Mouse (Mus musculus) adrenal gland, adult 8-10 months (tissue): Measurements from ENCODE around the gene Eftud2. TPM values are rescaled to one million over a fixed set of nuclear protein-coding genes. Genes with fewer than 3 reads are reported as not detected.

Experiments
- DNase-seq: peaks from one replicate; pipeline ENCODE4 v3.0.0; 2022
- total RNA-seq, 4 experiments: library from RNA; stranded (reverse); gene quantifications; 2 replicates each; pipeline ENCODE4 v1.2.4; 2022

The Eftud2 gene
- total RNA-seq, 4 experiments from 2014 or later: 62.2 to 95.9 (median 82.0) TPM

DNA sequence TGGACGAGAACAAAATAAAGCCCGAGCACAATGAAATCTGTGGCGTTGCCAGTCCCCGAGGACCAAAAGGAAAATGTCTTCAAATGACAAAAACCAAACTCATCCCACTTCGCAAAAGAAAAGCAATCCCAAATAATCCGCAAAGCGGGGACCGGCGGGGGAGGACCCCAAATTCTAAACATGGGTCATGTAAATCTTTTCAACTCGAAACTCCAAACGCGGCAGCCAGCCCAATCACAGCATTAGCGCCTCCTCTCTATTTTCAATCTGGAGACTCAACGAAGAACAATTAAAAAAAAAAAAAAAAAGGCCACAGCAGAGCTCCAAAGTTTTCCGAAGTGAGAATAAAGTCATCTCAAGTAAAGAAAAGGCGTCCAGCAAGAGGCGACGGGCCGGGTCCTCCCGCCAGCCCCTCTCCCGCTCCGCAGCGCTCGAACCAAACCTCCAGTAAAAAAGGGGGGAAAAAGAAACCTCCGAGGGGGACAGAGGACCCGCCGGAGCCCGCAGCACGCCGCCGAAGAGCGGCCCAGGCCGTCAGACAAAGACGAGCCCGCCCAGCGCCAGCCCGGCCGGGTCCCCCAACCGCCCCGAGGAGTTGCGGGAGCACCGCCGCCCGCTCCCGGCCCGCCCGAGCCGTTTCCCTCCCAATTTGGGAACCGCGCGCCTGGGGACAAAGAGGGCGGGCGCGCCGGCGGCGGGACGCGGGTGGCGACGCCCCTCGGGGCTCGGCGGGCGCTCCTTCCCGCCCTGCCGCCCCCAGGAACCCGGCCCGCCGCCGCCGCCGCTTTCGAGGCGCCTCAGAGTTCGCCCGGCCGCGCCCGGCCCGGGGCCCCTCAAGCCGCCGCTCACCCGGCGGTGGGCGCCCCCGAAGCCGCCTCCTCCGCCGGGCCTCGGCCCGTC is 62.4 kb downstream of the Eftud2 start:
- no peak for DNase-seq

DNA sequence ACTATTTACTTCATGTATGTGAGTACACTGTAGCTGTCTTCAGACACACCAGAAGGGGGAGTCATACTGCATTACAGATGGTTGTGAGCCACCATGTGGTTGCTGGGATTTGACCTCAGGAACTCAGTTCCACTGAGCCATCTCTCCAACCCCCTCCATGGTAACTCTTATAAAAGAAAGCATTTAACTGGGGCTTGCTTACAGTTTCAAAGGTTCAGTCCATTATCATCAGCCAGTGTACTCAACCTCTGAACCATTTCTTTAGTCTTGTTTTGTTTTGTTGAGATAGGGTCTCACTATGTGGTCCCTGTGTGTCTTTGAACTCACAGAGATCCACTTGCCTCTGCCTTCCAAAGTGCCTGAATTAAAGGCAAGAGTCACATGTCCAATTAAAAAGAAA is 65.9 kb downstream of the Eftud2 start:
- DNase-seq: no peak

- DNase-seq: no peak
Observed at GRCm38 (mm10) chr11:102810721-102811485, 69.9 kb downstream of the Eftud2 start.

DNA sequence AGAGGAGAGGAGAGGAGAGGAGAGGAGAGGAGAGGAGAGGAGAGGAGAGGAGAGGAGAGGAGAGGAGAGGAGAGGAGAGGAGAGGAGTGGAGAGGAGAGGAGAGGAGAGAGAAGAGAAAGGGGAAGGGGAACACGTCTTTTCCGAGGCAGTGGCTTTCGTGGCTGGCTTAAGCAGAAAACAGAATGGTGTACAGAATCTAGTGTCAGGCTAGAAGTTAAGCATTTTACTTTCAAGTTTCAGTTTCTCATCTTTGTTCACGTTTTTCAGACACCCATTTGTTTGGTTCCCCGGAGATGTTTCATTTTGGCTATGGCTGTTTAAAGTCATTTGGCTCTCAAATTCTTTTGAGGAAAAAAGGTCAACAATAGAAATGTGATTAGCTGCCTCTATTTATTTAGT is 72.5 kb downstream of the Eftud2 start:
- no peak for DNase-seq

DNA sequence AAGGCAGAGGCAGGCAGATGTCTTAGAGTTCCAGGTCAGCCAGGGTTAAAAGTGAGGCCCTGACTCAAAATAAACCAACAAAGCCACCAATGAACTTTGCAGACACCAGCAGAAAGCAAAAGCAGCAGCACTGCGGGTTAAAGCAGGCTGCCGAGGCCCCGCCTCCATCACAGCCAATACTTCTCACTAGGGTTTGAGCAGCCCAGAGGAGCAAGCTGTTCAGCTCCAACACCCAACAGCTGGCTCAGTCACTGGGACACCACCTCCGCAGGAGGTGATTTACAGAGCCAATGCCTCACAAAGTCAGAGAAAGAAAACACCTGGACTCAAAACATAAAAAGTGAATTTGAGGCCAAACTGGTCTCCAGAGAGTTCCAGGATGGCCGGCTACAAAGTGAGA is 77.3 kb downstream of the Eftud2 start:
- no peak for DNase-seq

- DNase-seq: no peak
Observed at GRCm38 (mm10) chr11:102794157-102794556, 86.6 kb downstream of the Eftud2 start.

GRCm38 (mm10) chr11:102791682-102792445 is 88.9 kb downstream of the Eftud2 start:
- DNase-seq: no peak

Other genes starting within 250 kb of the Eftud2 start
- not detected for gene Meioc, start 217.3 kb downstream of the Eftud2 start, total RNA-seq
- gene Ccdc43, start 183.2 kb downstream of the Eftud2 start, total RNA-seq: 10 to 100 TPM; 26.5 to 30.5 (median 29.6) TPM
- 10 to 100 TPM in 2 of 4 experiments, 1 to 10 TPM in 2; 2.0 to 13.0 (median 8.0) TPM for gene Adam11, start 119.5 kb downstream of the Eftud2 start, total RNA-seq
- gene Gjc1, start 61.3 kb downstream of the Eftud2 start, total RNA-seq: 10 to 100 TPM; 12.9 to 22.5 (median 17.7) TPM
- gene Higd1b, start 45.1 kb downstream of the Eftud2 start, total RNA-seq: 1 to 10 TPM; 1.4 to 2.6 (median 2.1) TPM
- 1 to 10 TPM in 1 of 4 experiments, under 1 TPM in 3; 0.59 to 1.5 (median 0.70) TPM for gene Ccdc103, start 219 bp upstream of the Eftud2 start, total RNA-seq
- under 1 TPM in 2 of 4 experiments, not detected in 2; 0.19 to 0.22 TPM for gene Fam187a, start 4.2 kb upstream of the Eftud2 start, total RNA-seq
- 1 to 10 TPM; 1.0 to 1.8 (median 1.8) TPM for gene Gfap, start 19.9 kb upstream of the Eftud2 start, total RNA-seq
- gene Kif18b, start 44.1 kb upstream of the Eftud2 start, total RNA-seq: 1 to 10 TPM in 1 of 4 experiments, under 1 TPM in 3; 0.74 to 1.5 (median 0.91) TPM
- 10 to 100 TPM; 62.1 to 91.9 (median 72.9) TPM for gene C1ql1, start 65.7 kb upstream of the Eftud2 start, total RNA-seq
- gene Nmt1, start 147.2 kb upstream of the Eftud2 start, total RNA-seq: 100 to 1,000 TPM; 102 to 113 (median 109) TPM
- 10 to 100 TPM; 64.3 to 89.6 (median 75.5) TPM for gene Dcakd, start 147.3 kb upstream of the Eftud2 start, total RNA-seq
- gene Plcd3, start 220.7 kb upstream of the Eftud2 start, total RNA-seq: 10 to 100 TPM; 10.0 to 18.9 (median 13.6) TPM
- 100 to 1,000 TPM; 114 to 181 (median 146) TPM for gene Acbd4, start 220.7 kb upstream of the Eftud2 start, total RNA-seq
- 10 to 100 TPM; 75.2 to 90.2 (median 86.0) TPM for gene Hexim1, start 235.2 kb upstream of the Eftud2 start, total RNA-seq